Mouse (Mus musculus) erythroblast, embryonic 14.5 days (primary cell): Measurements from ENCODE around the gene Zfp410.

Experiments
- GATA1 ChIP-seq: IDR thresholded peaks from 2 replicates; pipeline ENCODE4 v1.6.1; 2012; ENCODE audit warnings: low read length, inconsistent platforms, mixed read lengths
- TAL1 ChIP-seq: IDR thresholded peaks from 3 replicates; pipeline ENCODE4 v1.6.1; 2012; ENCODE audit warnings: low read length, inconsistent platforms, mixed read lengths

- TF ChIP-seq GATA1 (no peak), TAL1 (no peak)
Measured at GRCm38 (mm10) chr12:84311306-84311705, 5.3 kb upstream of the Zfp410 start.
